Mouse (Mus musculus) testis, adult 2 months (tissue): ENCODE results near the gene Selenoo. TPM values are rescaled to one million over a fixed set of nuclear protein-coding genes. Genes with fewer than 3 reads are reported as not detected.
A peak's percentile ranks its signal among the peaks of the same experiment; 100 is the strongest.

ENCODE experiments used
- H3K27ac ChIP-seq: fragments of 200-500 bp; 2 replicates; pipeline ENCODE4 v1.5.1; 2012; ENCODE audit warnings: low read depth, low read length; ENCODE audit not compliant: control insufficient read depth, insufficient read depth
- H3K27me3 ChIP-seq: fragments of 200-500 bp; 2 replicates; pipeline ENCODE4 v1.6.1; 2012; ENCODE audit warnings: mild to moderate bottlenecking, low read length, moderate library complexity; ENCODE audit not compliant: control insufficient read depth, insufficient read depth
- H3K36me3 ChIP-seq: fragments of 200-500 bp; 2 replicates; pipeline ENCODE4 v1.6.1; 2012; ENCODE audit warnings: mild to moderate bottlenecking, low read length; ENCODE audit not compliant: control insufficient read depth, insufficient read depth
- H3K4me1 ChIP-seq: fragments of 200-500 bp; 2 replicates; pipeline ENCODE4 v1.6.1; 2012; ENCODE audit warnings: low read length; ENCODE audit not compliant: control insufficient read depth, insufficient read depth
- H3K4me3 ChIP-seq: fragments of 200-500 bp; 2 replicates; pipeline ENCODE4 v1.5.1; 2012; ENCODE audit warnings: low read depth, mild to moderate bottlenecking, low read length, moderate library complexity, mixed read lengths; ENCODE audit not compliant: control insufficient read depth
- CTCF ChIP-seq: fragments of 200-500 bp; IDR thresholded peaks from 2 replicates; pipeline ENCODE4 v1.5.1; 2012; ENCODE audit warnings: low read depth, mild to moderate bottlenecking, inconsistent platforms, low read length, moderate library complexity; ENCODE audit not compliant: control insufficient read depth, insufficient read depth, insufficient replicate concordance
- POLR2A ChIP-seq: fragments of 200-500 bp; IDR thresholded peaks from 2 replicates; pipeline ENCODE4 v1.6.1; 2012; ENCODE audit warnings: low read depth, mild to moderate bottlenecking, inconsistent platforms, low read length, moderate library complexity; ENCODE audit not compliant: control insufficient read depth
- polyA plus RNA-seq: library from polyadenylated mRNA; depleted of rRNA; stranded (reverse); fragments of >200 nt; gene quantifications from 2 replicates; pipeline ENCODE4 v1.2.3, GENCODE M21; 2012; rRNA removed

Selenoo gene
- polyA plus RNA-seq: 10.5 and 10.7 TPM in 2 replicates

DNA sequence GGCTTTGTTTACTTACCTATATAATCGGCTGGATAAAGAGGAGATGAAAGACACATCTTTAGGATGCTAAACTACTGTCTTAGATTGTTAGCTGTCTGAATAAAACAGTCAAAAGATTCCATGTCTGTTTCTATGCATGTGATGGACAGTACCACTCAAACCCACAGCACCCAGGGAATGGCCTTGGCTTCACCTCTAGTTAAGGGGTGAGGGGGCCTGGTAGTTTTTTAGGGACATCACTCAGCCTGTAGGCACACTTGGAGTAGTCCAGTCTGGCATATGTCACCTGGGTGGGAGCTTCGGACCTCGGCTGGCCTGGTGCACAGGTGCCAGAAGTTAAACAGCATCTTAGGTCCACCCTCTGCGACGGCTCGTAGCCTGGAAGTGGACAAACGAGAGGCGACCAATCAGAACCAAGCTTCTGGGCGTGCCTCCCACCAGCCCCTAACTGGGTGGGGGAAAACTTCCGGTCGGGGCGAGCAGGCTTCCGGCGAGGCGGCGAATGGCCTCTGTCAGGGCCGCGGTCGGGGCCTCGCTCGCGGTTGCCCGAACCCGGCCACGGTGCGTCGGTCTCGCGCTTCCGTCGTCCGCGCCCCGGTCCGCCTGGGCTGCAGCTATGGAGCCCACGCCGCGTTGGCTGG, at the start of gene Selenoo:
Gene Selenoo, plus strand, starts transcription at position 478 of the 641 bp plus-strand sequence.
- H3K36me3 ChIP-seq: no peaks in the 10 kb centered on the region

GRCm38 (mm10) chr15:89044381-89044780, 44.5 kb upstream of the Selenoo start:
- no peaks in the 10 kb centered on the region; the same call in none of the 2 replicates for H3K36me3 ChIP-seq
- H3K4me3 ChIP-seq: no peak overlapping the region
- TF ChIP-seq CTCF (no peak), POLR2A (no peak)
- H3K27ac ChIP-seq: no peak overlapping the region
- H3K4me1 ChIP-seq: no peaks in the 10 kb centered on the region
- no peaks in the 10 kb centered on the region for H3K27me3 ChIP-seq

More for the DNA sequence above, at the start of gene Selenoo:
- Histone ChIP-seq H3K4me1 (peaks cover 7% of the 10 kb centered on the region), H3K4me3 (peak within 1 kb of the TSS; percentile 83), H3K27ac (peak within 1 kb of the TSS; percentile 52), H3K27me3 (no peaks in the 10 kb centered on the region)
- peak; percentile 84 for TF ChIP-seq POLR2A
- TF ChIP-seq CTCF: no peak

- TF ChIP-seq POLR2A (no peak), CTCF (no peak)
- no peak overlapping the region for H3K27ac ChIP-seq
- H3K36me3 ChIP-seq: no peaks in the 10 kb centered on the region; the same call in none of the 2 replicates
- H3K4me1 ChIP-seq: no peaks in the 10 kb centered on the region
- no peaks in the 10 kb centered on the region for H3K27me3 ChIP-seq
- H3K4me3 ChIP-seq: no peak overlapping the region
Measured at GRCm38 (mm10) chr15:89046356-89046755, 42.5 kb upstream of the Selenoo start.

DNA sequence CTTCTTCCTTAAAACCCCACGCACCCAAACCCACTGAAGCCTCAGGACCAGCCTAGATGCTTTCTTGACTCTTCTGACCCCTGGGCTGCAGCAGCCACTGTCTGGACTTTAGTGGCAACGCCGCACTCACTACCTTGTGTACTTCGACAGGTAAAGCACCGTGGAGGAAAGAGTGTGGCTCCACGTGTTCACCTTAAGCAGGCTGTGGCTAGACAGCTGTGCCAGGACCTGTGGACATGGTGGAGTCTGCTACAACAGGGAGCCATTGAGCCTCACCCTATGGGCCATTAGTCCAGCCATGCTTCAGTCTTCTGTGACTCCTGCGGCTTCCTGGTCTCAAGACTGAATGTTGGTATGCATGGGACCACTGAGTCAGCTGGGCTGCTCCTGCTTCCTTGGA, 34.2 kb upstream of the Selenoo start:
- H3K27me3 ChIP-seq: no peaks in the 10 kb centered on the region
- TF ChIP-seq CTCF: no peak
- no peak for TF ChIP-seq POLR2A
- H3K4me1 ChIP-seq: peaks cover 3% of the 10 kb centered on the region; the same call in 1 of the 2 replicates
- no peak overlapping the region for H3K27ac ChIP-seq
- no peaks in the 10 kb centered on the region for H3K36me3 ChIP-seq
- peak overlapping the region; percentile 41; the same call in 1 of the 2 replicates for H3K4me3 ChIP-seq

DNA sequence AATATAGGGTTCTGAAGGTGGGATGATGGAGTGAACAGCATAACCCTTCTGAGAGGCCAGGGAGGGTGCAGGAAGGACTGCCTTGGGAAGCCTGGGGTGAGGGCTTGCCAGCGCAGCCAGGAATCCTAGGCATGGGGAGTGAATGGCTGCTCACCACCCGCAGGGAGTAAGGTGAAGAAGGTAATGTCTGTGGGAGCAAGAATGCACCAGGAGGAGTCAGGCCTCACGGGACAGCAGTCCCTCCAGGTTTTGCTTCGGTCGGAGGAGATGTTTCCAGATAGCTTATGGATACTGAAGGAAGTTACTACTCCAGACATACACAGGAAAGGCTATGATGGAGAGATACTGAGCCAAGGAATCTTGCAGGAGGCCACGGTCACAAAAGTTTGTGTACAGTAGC, 30.1 kb upstream of the Selenoo start:
- H3K27ac ChIP-seq: no peak overlapping the region
- no peaks in the 10 kb centered on the region for H3K36me3 ChIP-seq
- no peaks in the 10 kb centered on the region for H3K27me3 ChIP-seq
- TF ChIP-seq POLR2A (no peak), CTCF (no peak)
- H3K4me3 ChIP-seq: peak overlapping the region; percentile 79
- peaks cover 3% of the 10 kb centered on the region; the same call in 1 of the 2 replicates for H3K4me1 ChIP-seq

DNA sequence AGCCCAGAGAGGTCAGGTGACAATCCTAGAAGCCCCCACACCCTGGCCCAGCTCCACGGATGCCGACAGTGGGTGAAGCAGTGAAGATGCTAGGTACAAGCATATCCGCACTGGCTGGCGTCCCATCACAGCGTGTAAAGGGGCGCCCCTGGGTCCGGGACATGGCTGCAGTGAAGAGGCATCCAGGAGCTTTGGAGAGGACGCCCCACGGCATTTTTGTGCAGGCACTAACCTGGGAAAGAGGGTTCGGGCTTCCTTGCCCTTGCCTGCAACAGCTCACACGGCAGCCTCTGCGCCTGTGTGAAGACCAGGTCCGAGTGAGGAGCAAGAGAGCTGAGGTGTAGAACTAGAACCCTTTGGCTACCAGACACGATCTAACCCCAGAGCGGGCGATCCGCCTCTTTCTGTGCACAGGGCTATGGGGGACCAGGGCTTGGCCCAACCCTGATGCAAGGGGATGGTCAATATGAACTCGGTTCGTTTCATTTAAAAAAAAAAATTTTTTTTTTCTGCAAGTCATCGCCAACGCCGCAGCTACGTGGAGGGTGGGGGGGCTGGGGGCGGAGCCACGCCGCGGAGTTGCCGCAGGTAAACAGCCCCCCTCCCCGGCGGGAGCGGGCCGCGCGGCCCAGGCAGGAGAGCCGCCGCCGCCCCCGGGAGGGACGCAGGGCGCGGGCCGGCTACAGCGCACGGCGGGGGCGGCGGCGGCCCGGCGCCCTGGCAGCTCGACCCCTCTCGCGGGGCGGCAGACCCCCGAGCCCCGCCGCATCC, 29.5 kb upstream of the Selenoo start, which contains the start of gene Panx2:
Gene Panx2, plus strand, starts transcription at position 574 of the 771 bp plus-strand sequence.
- Histone ChIP-seq H3K4me1 (peaks cover 3% of the 10 kb centered on the region; the same call in 1 of the 2 replicates), H3K27ac (no peak within 1 kb of the TSS)
- TF ChIP-seq POLR2A (0 out of 2 replicates have a peak, but pooled peaks have one; percentile 17), CTCF (no peak)

DNA sequence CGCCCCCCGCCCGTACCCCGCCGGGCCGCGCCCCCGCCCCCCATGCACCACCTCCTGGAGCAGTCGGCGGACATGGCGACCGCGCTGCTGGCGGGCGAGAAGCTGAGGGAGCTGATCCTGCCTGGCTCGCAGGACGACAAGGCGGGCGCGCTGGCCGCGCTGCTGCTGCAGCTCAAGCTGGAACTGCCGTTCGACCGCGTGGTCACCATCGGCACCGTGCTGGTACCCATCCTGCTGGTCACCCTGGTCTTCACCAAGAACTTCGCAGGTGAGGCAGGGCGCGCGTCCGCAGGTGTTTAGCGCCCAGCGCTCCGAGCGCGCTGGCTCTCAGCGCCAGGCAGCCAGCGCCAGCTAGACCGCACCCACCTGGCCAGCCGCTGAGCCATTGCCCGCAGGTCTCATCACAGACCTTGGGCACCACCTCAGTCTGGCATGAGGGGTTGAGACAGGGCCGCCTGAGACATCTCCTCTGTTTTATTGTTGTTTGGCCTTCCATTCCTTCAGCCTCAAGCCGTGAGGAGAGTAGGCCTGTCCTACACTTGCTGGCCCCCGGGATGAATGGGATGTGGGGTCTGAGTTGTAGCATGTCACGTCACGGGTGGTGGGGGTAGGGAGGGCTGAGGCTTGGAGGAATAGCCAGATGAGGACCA, 28.7 kb upstream of the Selenoo start:
- TF ChIP-seq POLR2A: no peak
- no peak for TF ChIP-seq CTCF
- no peak overlapping the region for H3K27ac ChIP-seq
- H3K27me3 ChIP-seq: no peaks in the 10 kb centered on the region
- no peaks in the 10 kb centered on the region for H3K36me3 ChIP-seq
- peak overlapping the region; percentile 80 for H3K4me3 ChIP-seq
- H3K4me1 ChIP-seq: peaks cover 3% of the 10 kb centered on the region; the same call in 1 of the 2 replicates

More for the DNA sequence above, 29.5 kb upstream of the Selenoo start, which contains the start of gene Panx2:
- H3K27me3 ChIP-seq: no peaks in the 10 kb centered on the region
- H3K36me3 ChIP-seq: no peaks in the 10 kb centered on the region
- H3K4me3 ChIP-seq: peak within 1 kb of the TSS; percentile 80
